Mouse (Mus musculus): ENCODE measurements around the gene Pnma5.

Pnma5 gene

GRCm38 (mm10) chrX:72985607-72986006 is 51.3 kb downstream of the Pnma5 start:
- no peak for DNase-seq (ENCODE audit: low read depth, low spot score)

All from skeletal muscle tissue, adult 2 months (tissue).